Mouse (Mus musculus): ENCODE data around the gene Trabd2b.

DNA sequence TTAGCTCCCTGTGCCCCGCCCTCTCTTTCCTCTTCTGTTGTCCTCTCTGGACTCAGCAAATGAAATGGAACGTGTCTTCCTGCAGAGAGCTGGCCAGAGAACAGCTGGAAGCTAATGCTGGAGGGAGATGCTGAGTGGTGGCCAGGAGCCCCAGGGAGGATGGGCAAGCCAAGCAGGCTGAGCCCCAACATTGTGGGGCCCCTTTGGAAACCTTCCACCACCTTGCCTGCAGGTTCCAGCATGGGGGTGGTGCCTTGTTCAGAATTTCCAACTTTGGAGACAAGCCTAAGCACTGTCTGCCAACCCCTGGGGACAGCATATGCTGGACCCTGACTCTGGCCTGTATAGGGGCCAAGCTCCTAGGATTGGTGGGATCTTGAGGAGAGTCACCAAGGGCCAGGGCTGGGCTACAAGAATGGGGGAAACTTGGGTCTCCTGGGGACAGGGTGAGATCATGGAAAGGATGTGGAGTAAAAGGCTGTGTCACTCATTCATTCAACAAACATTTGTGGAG is 188.7 kb downstream of the Trabd2b start:
- no peak for TF ChIP-seq CTCF (IDR thresholded peaks at IDR 0.05; ENCODE audit: low read depth, low read length)
- TF ChIP-seq POLR2A (IDR thresholded peaks at IDR 0.05; ENCODE audit: insufficient read depth, low read length): no peak
- no peak for TF ChIP-seq EP300 (IDR thresholded peaks at IDR 0.05; ENCODE audit: insufficient read depth, low read depth, low read length)

All from ES-Bruce4 (cell line).